Mouse (Mus musculus) left cerebral cortex, postnatal 10 days (tissue): Measurements from ENCODE around the gene Tkfc. TPM values are rescaled to one million over a fixed set of nuclear protein-coding genes. Genes with fewer than 3 reads are reported as not detected.
"Not testable (repeated sequence)": the region's sequence is repeated elsewhere in the genome, so short reads cannot be mapped to it uniquely, and the experiment has no call there.

Source experiments
- DNase-seq, 2 experiments: peaks; one replicate each; pipeline ENCODE4 v3.0.0; 2021 to 2022; ENCODE audit warnings: low spot score in 2 of 2, mixed read lengths in 1 of 2; ENCODE audit errors: extremely low spot score in 1 of 2
- intact Hi-C: fragments of 180-260 bp; cut with DNase I; formaldehyde crosslinking; loops from one replicate; pipeline ENCODE4 v1.15.1; 2025
- total RNA-seq, 2 experiments: library from RNA; stranded (reverse); gene quantifications; 2 replicates each; pipeline ENCODE4 v1.2.3; 2021

The Tkfc gene
- total RNA-seq, 2 experiments from 2014 or later: 26.1 to 32.0 TPM

DNA sequence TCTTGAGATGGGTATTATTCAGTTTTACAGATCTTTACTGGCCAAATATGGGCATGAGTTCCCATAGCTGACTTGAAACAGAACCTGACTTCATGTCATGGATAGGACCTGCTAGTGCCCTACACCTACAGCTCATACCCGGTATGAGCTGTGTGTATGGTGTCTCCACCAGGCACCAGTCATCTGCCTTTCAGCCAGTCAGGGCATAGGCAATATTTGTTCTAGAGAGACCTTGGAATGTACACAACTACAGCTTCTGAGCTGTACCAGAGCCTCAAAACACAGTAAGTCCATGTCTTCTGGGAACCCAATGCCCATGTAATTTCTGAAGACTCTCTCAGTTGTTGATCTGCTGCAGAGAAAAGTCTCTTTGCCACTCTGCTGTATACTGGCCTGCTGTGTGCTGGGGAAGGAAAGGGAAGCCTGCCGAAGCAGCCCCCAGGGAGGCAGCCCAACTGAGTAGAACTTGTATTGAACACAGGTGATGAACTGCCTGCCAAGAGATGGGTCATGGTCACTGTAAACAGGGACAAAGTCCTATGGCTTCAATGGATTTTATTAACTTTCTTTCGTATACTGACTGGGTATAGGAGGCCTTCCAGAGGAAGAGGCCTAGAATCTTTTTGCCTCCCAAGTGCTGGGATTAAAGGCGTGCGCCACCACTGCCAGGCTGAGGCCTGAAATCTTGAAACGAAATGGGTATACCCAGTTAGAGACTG is 13.6 kb downstream of the Tkfc start:
- DNase-seq: no peak
- intact Hi-C loops: no loop called here

DNA sequence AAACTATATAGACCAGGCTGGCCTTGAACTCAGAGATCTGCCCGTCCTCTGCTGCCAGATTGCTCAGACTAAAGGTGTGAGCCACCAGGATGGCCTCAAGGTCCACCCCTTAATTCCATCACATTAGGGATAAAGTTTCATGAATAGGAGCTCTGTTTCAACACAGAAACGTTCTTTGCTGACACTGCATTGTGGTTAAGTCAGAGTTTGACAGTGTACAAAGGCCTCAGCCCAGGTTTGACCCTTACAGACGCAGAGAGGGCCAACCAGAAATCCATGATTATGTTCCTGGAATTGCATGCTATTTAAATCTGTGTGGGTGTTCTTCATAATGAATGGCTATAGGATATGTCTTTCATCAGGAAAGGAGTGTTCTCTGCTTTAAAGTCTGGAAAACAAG is 15.2 kb downstream of the Tkfc start:
- DNase-seq: no peak
- intact Hi-C loops: no loop called here

DNA sequence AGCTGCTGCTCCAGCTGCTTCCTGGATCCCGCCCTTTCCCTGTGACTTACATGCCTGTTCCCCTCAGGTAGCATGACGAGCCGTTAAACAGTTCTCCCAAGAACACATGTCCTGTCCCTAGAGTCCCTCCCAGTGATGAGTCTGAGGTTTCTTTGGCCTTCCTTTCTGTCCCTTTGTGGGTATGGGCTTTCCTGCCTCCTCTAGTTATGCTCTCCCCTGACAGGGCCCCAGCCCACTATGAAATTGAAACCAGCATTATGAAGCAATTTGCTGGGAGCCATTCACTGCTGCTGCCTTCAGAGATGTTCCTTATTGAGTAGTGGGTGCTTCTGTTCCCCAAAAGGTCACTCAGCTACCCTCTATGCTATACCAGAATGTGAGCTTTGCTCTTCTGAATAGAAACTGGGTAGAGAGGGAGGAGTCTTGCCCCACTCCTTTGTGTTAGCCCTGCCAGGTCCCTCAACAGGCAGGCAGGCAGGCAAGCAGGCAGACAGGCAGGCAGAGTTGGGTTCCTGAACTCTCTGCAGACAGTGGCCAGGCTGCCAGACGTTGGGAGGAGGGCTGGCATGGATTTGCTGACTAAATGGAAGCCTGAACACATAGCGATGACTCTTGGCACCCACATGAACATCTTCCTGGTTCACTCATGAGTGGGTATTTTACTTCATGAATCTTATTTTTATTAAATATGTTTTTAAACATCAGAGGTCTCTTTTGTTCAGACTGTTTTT is 16.2 kb downstream of the Tkfc start:
- no peak for DNase-seq

DNA sequence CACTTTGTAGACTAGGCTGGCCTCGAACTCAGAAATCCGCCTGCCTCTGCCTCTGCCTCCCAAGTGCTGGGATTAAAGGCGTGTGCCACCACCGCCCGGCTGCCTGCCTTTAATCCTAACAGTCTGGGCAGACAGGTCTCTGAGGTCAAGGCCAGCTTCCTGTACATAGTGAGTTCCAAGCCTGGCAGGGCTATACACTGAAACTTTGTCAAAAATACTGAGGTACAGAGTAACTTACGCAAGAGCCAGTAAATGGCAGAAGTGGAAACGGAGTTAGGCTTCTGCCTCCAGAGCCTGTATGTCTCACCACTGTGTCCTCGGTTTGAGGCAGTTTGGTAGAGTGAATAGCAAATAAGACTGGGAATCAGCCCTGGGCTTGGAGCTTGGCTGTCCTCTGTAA is 18.2 kb downstream of the Tkfc start:
- intact Hi-C loops: no loop called here
- no peak for DNase-seq

More for the DNA sequence above, 16.2 kb downstream of the Tkfc start:
- intact Hi-C loops: no loop called here

DNA sequence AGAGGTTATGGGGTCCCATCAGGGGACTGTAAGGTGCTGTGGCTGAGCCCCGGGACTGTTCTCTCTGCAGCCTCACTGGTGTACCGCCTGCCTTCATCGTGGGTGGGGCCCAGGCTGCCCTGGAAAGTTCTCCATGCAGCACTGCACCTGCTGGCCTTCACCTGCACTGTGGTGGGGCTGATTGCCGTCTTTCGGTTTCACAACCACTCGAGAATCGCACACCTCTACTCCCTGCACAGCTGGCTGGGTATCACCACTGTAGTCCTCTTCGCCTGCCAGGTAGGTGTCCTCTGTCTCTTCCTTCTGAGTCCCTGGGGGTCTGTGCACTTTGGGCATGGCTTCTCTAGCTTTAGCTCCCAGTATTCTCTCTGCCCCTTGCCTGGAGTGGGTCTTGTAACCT is 20.3 kb downstream of the Tkfc start:
- no peak for DNase-seq
- intact Hi-C loops: no loop called here

DNA sequence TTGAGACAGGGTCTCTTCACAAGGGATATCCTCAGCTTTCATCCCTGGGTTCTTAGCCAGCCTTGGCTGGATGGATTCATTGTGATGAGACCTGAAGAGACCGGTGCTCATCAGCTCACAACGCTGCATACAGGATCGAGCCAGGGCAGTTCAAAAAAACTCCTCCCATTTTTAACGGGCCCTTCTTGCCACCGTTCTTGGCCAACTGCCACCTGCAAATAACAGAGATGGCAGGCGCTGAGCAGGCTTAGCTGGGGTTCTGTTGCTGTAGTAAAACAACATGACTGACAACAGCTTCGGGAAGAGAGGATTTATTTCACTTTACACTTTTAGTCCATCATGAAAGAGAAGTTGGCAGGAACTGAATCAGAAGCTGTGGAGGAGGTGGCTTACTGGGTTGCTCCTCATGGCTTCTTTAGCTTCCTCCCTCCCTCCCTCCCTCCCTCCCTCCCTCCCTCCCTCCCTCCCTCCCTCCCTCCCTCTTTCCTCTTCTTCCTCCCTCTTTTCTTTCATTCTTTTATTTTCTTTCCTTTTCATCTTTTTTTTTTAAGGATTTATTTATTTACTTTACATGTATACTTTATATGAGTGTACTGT is 21.8 kb downstream of the Tkfc start:
- DNase-seq: no peak

DNA sequence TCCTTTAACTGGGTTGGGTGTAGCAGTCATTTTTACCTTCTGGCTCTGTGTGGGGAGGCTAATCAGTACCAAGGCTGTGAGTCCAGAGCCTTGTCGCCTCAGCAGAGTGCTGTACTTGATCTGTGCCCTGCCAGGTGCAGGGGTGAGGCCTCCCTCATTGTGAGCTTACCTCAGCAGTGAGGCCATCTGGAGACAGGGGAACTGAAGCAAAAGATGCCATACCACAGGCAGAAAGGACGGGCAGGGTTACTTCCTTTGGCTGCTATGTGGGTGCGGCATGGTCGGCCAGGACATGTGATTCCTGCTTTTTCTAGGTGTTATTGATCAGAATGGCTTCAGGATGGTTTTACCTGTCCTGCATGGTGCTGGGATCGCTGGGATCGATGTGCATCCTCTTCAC is 23.5 kb downstream of the Tkfc start:
- intact Hi-C loops: no loop called here

More for the DNA sequence above, 21.8 kb downstream of the Tkfc start:
- intact Hi-C loops: no loop called here

DNA sequence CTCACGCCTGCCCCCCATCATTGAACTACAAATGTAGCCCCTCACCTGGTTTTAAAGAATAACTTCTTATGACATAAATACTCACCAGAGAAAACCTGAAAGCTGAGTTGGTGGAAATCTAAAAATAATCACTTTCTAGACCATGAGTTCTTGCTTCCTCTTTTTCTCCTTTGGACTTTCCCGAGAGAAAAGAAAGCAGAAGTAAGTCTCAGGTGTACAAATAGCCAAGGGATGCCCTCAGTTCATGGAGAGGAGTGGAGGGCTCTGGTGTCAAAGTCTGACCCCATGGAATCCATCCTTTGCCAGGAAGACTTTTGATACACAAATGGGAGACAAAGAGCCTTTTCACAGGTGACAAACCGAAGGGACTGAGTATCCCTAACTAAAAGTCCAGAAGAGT is 24.7 kb downstream of the Tkfc start:
- no peak for DNase-seq
- intact Hi-C loops: no loop called here

More for the DNA sequence above, 23.5 kb downstream of the Tkfc start:
- no peak for DNase-seq

DNA sequence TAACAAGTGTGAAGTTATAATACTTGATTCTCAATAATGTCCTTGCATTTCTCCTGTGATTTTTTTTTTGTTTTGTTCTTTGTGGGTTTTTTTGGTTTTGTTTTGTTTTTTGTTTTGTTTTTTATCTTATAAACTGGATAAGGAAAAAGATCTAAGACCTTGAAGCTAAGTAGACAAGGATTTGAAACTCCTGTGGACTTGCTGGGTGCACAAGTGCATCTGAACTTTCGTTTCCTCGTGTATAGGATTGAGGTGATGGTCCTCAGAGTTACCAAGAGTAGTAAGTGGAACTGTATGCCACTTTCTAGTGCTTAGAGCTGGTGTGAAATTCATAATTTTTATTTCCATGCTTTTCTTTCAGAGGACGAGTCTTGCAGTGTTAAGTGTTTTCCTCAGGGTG is 25.4 kb downstream of the Tkfc start:
- intact Hi-C loops: no loop called here
- DNase-seq: no peak

DNA sequence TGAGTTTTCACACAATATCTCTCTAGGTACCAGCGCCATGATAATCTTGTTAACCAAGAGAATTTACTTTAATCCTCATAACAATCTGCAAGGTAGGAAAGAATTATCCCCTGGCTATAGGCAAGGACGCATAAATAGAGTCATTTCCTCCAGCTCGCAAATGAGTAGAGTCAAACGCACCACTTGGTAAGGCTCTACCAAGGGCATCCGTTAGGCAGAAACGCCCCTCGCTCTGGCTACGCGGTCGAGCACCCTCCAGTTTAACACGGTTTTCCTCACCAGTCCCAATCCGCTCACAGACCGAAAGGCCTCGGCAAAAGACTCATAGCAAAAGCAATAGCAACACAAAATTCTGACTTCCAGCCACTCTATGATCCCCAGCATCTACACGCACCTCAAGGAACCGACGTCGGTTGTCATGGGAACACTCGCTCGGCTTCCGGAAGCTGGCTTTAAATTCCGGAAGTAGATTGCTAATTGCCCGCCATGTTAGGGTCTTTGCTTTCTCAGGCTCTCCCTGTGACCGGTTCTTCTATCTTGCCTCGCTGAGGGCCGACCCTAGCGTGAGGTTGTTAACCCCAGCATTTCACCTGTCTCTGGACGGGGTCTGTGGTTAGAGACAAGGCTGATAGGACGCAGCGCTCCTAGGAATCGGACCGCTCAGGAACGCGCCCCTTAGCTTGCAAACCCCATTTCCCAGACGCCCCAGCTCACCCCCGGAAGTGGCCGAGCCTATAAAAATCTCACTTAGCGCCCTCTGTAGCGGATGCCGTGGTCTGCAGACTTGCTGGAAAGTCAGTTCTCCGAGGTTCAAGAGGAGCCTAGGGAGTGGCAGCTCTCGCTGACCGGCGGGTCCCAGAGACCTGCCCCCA is 28.5 kb downstream of the Tkfc start, which contains the start of the genes Cyb561a3 and Tmem138:
TSS of gene Cyb561a3 (plus strand) at position 483 of the 872 bp plus-strand sequence.
TSS of gene Tmem138 (minus strand) at position 673 of the 872 bp plus-strand sequence.
- peak; percentile 91 to 93 for DNase-seq
- intact Hi-C loops: no loop called here

DNA sequence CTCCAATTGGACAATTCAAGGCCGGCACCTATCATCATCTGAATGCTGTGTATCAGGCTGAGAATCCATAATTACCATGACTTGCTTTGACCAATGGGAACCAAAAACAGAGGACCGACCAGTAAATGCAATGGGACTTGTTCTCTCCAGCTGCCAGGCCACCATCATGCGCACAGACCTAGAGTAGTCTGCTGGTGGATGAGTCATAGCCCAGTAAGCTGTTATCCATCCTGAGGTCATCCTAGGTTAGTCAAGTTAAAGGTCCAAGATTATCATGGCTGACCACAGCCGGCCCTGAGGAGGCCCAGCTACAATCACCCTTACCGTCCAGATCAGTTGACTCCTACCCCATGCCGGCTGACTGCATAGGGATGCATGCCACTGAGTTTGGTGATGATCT is 35.8 kb downstream of the Tkfc start:
- intact Hi-C loops: no loop called here
- no peak for DNase-seq

DNA sequence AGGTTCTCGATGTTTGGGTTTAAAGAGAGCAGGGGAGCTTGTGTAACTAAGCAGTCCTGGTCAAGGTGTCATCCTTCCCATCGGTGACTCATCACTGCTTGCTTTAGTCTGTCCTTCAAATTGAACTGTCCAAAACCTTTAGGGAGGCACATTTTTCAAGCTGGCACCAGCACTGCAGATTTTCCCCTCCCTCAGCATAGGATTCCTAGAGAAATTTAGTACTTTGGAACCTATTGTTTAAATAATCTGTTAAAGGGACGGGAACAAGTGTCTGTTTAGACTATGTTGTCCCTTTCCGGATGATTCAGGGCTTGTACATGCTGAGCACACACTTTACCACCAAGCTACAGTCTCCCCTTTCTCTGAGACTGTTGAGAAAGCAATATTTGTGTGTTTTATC is 40.2 kb downstream of the Tkfc start:
- intact Hi-C loops: no loop called here

DNA sequence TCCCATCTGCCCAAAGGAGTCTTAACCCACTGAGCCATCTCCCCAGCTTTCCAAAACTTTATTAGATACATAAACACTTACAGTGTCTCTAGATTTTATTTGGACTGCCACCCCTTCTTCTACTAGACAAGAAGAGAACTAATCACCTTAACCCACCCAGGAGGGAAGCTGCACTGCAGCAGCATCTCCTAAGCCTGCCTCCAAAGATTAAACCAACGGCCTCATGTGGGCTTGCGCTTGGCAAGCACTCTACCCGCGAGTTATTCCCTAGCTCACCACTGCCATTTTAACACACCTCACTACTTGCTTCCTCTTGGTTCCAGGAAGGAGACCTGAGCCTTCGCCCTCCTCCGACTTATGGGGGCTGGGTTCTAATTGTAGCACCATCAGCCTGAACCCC is 41.2 kb downstream of the Tkfc start:
- DNase-seq: no peak
- intact Hi-C loops: no loop called here

More for the DNA sequence above, 40.2 kb downstream of the Tkfc start:
- DNase-seq: no peak

DNA sequence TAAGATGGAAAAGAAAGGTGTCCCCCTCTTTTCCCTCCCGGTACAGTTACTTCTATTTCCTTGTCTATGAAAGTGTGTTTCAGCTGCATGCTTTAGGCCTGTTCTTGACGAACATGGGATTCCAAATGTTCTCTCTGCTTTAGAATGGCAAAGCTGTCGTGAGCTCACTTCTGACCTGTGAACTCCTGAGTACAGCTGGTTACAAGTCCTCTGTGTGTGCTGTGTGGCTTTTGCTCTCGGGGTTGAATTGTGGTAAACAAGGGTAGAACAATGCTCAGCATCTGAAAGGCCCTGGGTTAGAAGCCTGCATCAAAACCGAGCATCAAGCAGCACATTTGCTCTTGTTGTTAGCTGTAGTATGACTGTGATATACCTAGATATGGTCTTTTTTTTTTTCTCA is 43.1 kb downstream of the Tkfc start:
- intact Hi-C loops: no loop called here
- DNase-seq: no peak

DNA sequence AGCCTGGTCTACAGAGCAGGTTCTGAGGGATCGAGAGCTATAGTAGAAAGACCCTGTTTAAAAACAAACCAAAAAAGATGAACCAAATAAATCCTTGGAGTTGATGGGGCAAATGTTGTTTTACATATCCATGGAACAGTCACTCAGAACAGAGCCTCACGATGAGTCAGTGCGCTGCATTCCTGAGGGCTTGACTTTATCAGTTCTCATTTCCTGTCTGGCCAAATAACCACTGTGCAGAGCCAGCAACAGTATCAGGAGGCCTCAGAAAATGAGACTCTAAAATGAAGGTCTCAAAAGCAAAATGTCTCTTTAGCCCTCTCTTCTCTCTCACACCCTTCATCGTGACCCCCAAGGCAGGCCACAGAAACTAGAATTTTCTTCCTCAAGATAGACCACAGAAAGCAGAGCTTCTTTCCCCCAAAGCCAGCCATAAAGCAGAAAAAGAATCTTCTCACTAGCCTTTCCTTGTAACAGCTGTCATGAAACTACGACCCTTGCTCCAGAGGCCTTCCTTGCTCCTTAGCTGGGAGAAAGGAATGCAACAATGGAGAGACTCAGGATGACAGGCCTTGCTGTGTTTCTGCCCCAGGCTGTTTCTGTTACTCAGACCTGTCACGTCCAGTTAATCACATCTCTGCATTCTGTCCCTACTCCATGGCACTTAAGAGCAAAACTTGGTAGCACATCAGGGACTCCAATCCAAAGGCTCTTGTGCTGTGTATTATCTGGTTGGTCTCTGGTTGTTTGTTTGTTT is 43.7 kb downstream of the Tkfc start:
- intact Hi-C loops: no loop called here

DNA sequence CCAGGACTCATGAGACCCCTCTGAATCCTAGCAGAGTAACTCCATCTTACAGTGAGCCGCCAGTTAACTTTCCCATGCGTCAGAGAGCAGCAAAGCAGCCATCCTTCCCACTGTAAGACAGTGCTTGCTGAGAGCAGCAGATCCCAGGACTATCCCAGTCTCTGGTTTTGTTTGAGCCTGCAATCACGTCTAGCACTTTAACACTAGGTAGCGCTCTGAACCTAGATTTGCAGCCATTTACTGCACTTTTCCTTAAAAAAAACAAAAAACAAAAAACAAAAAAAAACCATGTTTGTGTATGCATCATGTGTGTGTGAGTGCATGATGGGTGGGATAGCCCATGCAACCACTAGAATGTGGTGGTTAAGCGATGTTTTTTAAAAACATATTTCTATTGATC is 45.3 kb downstream of the Tkfc start:
- intact Hi-C loops: no loop called here
- no peak for DNase-seq

More for the DNA sequence above, 43.7 kb downstream of the Tkfc start:
- DNase-seq: no peak

DNA sequence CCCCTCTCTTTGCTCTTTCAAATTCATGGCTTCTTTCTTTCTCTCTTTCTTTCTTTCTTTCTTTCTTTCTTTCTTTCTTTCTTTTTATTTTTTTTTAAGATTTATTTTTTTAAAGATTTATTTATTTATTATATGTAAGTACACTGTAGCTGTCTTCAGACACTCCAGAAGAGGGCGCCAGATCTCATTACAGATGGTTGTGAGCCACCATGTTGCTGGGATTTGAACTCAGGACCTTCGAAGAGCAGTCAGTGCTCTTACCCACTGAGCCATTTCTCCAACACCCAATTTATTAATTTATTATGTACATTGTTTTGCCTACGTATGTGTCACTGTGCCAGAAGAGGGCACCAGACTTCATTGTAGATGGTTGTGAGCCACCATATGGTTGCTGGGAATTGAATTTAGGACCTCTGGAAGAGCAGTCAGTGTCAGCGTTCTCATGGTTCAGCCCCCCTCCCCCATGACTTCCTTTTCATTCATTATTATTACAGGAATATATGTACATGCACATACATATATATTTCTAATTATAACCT is 47.5 kb downstream of the Tkfc start:
- intact Hi-C loops: loop anchor here (5.0 kb wide), 1 partner anchor 49 kb away; the partner anchor contains the start of genes Ddb1 and Tkfc
- DNase-seq: not testable (repeated sequence)

DNA sequence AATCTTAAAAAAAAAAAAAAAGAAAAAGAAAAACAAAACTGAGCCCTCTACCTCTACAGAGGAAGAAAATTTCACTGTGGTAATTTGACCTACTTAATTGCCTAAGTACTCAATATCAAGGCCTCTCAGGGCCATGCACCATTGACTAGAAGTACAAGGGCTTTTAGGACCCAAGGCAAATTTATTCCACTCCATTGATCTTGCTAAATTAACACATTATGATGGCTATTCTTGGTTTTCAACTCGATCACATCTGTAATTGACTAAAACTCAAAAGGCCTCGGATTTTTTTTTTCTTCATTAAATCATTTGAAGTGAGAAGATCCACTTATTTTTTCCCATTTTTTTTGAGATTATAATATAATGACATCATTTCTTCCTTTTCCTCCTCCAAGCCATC is 48.0 kb downstream of the Tkfc start:
- DNase-seq: no peak
- intact Hi-C loops: loop anchor here (5.0 kb wide), 1 partner anchor 50 kb away; the partner anchor contains the start of genes Ddb1 and Tkfc
